Mouse (Mus musculus): Measurements from ENCODE around the gene Cdkl3. TPM values are rescaled to one million over a fixed set of nuclear protein-coding genes. Genes with fewer than 3 reads are reported as not detected.
A peak's percentile ranks its signal among the peaks of the same experiment; 100 is the strongest.

Gene Cdkl3
- total and polyA plus RNA-seq, 2 experiments from 2014 or later = 12.7 to 37.6 TPM

DNA sequence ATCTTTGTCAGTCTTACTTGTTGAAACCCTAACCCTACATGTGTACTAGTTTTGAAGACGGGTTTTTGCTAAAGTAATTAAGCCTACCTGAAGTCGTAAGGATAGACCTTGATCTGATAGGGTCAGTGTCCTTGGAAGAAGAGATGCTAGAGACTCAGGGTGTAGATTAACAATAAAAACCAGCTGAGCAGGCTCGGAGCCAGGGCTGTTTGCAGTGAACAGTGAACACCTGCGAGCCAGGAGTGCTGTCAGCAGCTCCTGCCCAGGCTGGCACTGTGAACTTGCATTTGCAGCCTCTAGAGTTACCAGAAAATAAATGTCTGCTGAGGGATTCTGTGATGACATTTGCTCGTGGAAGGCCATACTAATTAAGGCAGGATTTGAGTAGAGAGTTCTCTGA is 55.0 kb downstream of the Cdkl3 start:
- Histone ChIP-seq H3K36me3 (ENCODE audit: insufficient read depth, low read length) (no peaks in the 10 kb centered on the region), H3K27me3 (ENCODE audit: insufficient read depth, low read length) (no peaks in the 10 kb centered on the region), H3K4me1 (ENCODE audit: insufficient read depth, low read length) (no peaks in the 10 kb centered on the region), H3K9ac (replicated peaks; ENCODE audit: low read length) (no peak overlapping the region), H3K27ac (no peak overlapping the region), H3K4me2 (ENCODE audit: low read depth, low read length) (no peak overlapping the region), H3K9me3 (ENCODE audit: low read length) (no peaks in the 10 kb centered on the region), H3K4me3 (ENCODE audit: low read length) (no peak overlapping the region)
- ATAC-seq = no peak
- 69% methylated on average over 5 of the region's 5 CpGs for WGBS
- no peak for TF ChIP-seq CTCF (IDR thresholded peaks at IDR 0.05; ENCODE audit: low read depth)
- DNase-seq (ENCODE audit: low spot score) = no peak

DNA sequence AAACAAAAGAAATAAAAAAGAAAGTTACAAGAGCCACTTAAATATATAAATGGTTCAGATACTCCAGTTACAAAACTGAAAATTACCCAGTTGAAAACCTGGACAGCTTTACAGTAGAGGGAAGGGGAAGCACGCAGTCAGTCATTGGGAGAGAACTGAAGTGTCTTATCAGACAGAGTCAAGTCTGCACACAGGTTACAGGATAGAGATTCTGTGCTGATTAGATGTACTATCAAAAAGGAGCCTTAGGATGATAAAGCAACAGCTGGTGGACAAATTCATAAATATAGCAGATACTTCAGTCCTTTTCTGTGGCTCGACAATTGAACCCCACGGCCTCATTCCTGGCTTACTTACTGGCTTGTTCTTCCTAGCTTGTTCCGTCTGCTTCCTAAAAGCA is 56.3 kb downstream of the Cdkl3 start:
- Histone ChIP-seq H3K36me3 (ENCODE audit: insufficient read depth, low read length) (no peaks in the 10 kb centered on the region), H3K4me3 (ENCODE audit: low read length) (no peak overlapping the region), H3K4me1 (ENCODE audit: insufficient read depth, low read length) (no peaks in the 10 kb centered on the region), H3K27ac (no peak overlapping the region), H3K4me2 (ENCODE audit: low read depth, low read length) (no peak overlapping the region), H3K9me3 (ENCODE audit: low read length) (no peaks in the 10 kb centered on the region), H3K27me3 (ENCODE audit: insufficient read depth, low read length) (no peaks in the 10 kb centered on the region), H3K9ac (replicated peaks; ENCODE audit: low read length) (no peak overlapping the region)
- WGBS = 91% methylated on average over 4 of the region's 4 CpGs
- ATAC-seq (no peak), DNase-seq (ENCODE audit: low spot score) (no peak)
- TF ChIP-seq CTCF (IDR thresholded peaks at IDR 0.05; ENCODE audit: low read depth) = no peak

DNA sequence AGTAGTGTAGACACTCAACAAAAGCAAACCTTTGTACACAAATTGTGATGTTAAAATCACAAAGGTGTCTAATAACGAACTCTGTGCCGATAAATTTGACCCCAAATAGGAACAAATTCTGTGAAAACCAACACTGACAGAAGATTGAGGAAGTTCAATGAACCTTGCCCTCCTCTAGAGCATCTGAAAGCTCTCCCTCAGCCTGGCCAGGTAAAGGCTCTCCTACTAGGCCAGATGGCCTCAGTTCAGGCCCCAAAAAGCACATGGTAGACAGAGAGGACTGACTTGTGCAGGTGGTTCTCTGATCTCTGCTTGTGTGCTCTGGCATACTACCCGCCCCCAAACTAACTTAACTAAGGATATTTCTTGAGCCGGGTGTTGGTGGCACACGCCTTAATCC is 58.4 kb downstream of the Cdkl3 start:
- Histone ChIP-seq H3K9me3 (ENCODE audit: low read length) (no peaks in the 10 kb centered on the region), H3K4me1 (ENCODE audit: insufficient read depth, low read length) (no peaks in the 10 kb centered on the region), H3K9ac (replicated peaks; ENCODE audit: low read length) (no peak overlapping the region), H3K4me2 (ENCODE audit: low read depth, low read length) (no peak overlapping the region), H3K36me3 (ENCODE audit: insufficient read depth, low read length) (no peaks in the 10 kb centered on the region), H3K27ac (no peak overlapping the region), H3K27me3 (ENCODE audit: insufficient read depth, low read length) (no peaks in the 10 kb centered on the region), H3K4me3 (ENCODE audit: low read length) (no peak overlapping the region)
- ATAC-seq (no peak), DNase-seq (ENCODE audit: low spot score) (no peak)
- 96% methylated on average over 5 of the region's 5 CpGs for WGBS
- TF ChIP-seq CTCF (IDR thresholded peaks at IDR 0.05; ENCODE audit: low read depth) = no peak

DNA sequence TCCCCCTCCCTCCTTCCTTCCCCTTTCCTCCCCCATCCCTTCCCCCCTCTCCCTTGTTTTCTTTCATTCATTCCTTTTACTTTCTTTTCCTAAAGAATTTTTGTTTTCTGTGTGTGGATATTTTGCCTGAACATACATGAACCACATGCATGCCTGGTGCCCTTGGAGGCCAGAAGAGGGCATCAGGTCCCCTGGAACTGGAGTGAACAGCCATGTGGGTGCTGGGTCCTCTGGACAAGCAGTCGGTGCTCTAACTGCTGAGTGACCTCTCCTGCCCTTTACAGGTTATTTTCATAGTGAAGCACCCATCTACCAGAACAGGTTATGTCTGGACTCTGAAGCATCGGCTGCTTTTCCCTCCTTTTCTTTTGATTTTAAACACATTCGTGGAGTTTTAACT is 60.4 kb downstream of the Cdkl3 start:
- H3K4me1 ChIP-seq (ENCODE audit: insufficient read depth, low read length) = no peaks in the 10 kb centered on the region
- no peak overlapping the region for H3K9ac ChIP-seq (replicated peaks; ENCODE audit: low read length)
- H3K4me2 ChIP-seq (ENCODE audit: low read depth, low read length) = no peak overlapping the region
- no peak overlapping the region for H3K4me3 ChIP-seq (ENCODE audit: low read length)
- H3K27ac ChIP-seq = no peak overlapping the region
- no peaks in the 10 kb centered on the region for H3K9me3 ChIP-seq (ENCODE audit: low read length)
- peak; percentile 40; the same call in 1 of the 2 replicates for TF ChIP-seq CTCF (IDR thresholded peaks at IDR 0.05; ENCODE audit: low read depth)
- 56% methylated on average over 3 of the region's 3 CpGs for WGBS
- no peaks in the 10 kb centered on the region for H3K27me3 ChIP-seq (ENCODE audit: insufficient read depth, low read length)
- H3K36me3 ChIP-seq (ENCODE audit: insufficient read depth, low read length) = no peaks in the 10 kb centered on the region
- DNase-seq (ENCODE audit: low spot score) = no peak
- ATAC-seq = no peak

DNA sequence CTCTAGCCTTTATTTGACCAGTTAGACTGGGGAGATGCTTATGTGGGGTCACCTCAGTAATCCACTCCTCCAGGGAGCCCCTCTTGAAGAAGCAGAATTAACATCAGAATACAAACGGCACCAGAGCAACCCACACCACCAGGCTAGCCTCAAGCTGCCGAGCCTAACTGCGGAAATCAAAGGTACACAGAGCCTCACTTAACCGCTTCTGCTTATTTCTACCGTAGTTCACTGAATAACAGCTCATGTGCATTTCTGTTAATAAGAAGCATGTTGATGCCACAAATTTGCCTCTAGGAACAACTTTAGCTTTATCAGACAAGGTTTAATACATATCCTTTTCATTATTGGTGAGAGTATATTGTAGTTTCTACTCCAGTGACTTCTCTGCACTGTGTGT is 61.8 kb downstream of the Cdkl3 start:
- no peaks in the 10 kb centered on the region for H3K27me3 ChIP-seq (ENCODE audit: insufficient read depth, low read length)
- no peak for TF ChIP-seq CTCF (IDR thresholded peaks at IDR 0.05; ENCODE audit: low read depth)
- no peak for DNase-seq (ENCODE audit: low spot score)

DNA sequence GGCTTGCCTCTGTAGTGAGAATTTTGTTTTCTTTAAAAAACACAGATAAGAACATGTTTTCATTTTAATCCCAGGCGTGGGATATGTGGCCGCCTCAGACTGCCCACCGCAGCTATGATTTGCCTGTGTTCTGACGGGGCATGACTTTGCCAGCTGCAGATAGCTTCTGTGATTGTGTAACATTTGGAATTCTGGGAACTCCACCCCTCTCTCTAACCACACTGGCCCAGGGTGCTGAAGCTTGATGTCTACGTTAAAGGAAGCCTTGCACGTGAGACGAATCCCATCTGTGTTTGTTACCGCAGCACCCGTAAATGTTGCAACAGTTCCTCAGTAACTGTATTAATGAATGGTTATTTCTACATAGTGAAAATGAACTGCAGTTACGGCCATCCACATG is 67.7 kb downstream of the Cdkl3 start:
- Histone ChIP-seq H3K4me3 (ENCODE audit: low read length) (no peak overlapping the region), H3K27me3 (ENCODE audit: insufficient read depth, low read length) (no peaks in the 10 kb centered on the region), H3K36me3 (ENCODE audit: insufficient read depth, low read length) (no peaks in the 10 kb centered on the region), H3K9me3 (ENCODE audit: low read length) (no peaks in the 10 kb centered on the region), H3K27ac (no peak overlapping the region), H3K4me2 (ENCODE audit: low read depth, low read length) (no peak overlapping the region), H3K9ac (replicated peaks; ENCODE audit: low read length) (no peak overlapping the region), H3K4me1 (ENCODE audit: insufficient read depth, low read length) (no peaks in the 10 kb centered on the region)
- TF ChIP-seq CTCF (IDR thresholded peaks at IDR 0.05; ENCODE audit: low read depth) = no peak
- ATAC-seq = no peak
- 89% methylated on average over 10 of the region's 10 CpGs for WGBS
- no peak for DNase-seq (ENCODE audit: low spot score)

More for the DNA sequence above, 61.8 kb downstream of the Cdkl3 start:
- Histone ChIP-seq H3K4me1 (ENCODE audit: insufficient read depth, low read length) (no peaks in the 10 kb centered on the region), H3K27ac (no peak overlapping the region), H3K4me3 (ENCODE audit: low read length) (no peak overlapping the region), H3K9ac (replicated peaks; ENCODE audit: low read length) (no peak overlapping the region), H3K4me2 (ENCODE audit: low read depth, low read length) (no peak overlapping the region), H3K9me3 (ENCODE audit: low read length) (no peaks in the 10 kb centered on the region), H3K36me3 (ENCODE audit: insufficient read depth, low read length) (no peaks in the 10 kb centered on the region)
- 15% methylated on average over 5 of the region's 5 CpGs for WGBS
- ATAC-seq = no peak

DNA sequence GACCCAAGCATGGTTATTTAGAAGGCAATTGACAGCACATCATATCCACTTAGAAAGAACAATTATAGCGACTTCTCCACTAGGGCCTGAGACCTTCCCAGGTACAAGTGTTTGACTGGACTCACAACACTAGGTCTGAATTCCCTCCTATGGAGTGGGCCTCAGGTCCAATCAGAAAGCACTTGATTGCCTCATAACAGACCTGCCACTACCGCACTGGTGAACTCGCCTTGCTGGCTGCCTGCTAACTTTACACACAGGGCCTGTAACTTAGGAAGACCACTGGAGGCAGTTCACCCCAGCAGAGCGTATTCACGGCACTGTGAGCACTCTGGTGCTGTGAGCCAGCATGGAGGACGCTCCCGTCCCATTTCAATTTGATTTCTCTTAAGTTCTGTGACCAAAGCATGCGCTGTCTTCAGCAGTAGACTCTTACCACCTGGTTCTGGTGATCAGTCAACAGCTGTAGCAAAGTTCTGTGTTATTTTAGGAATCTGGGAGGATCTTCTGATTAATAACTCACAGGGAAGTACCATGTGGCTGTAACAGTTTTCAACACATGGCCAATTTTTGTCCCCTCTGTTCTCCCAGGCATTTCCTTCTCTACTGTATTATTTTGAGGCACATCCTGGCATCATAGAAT is 69.6 kb downstream of the Cdkl3 start:
- no peaks in the 10 kb centered on the region for H3K9me3 ChIP-seq (ENCODE audit: low read length)
- WGBS = 84% methylated on average over 8 of the region's 8 CpGs
- no peak overlapping the region for H3K9ac ChIP-seq (replicated peaks; ENCODE audit: low read length)
- DNase-seq (ENCODE audit: low spot score) = no peak
- no peak overlapping the region for H3K4me2 ChIP-seq (ENCODE audit: low read depth, low read length)
- no peak overlapping the region for H3K4me3 ChIP-seq (ENCODE audit: low read length)
- no peaks in the 10 kb centered on the region for H3K4me1 ChIP-seq (ENCODE audit: insufficient read depth, low read length)
- ATAC-seq = no peak
- no peaks in the 10 kb centered on the region for H3K36me3 ChIP-seq (ENCODE audit: insufficient read depth, low read length)
- H3K27ac ChIP-seq = no peak overlapping the region
- TF ChIP-seq CTCF (IDR thresholded peaks at IDR 0.05; ENCODE audit: low read depth) = no peak
- no peaks in the 10 kb centered on the region for H3K27me3 ChIP-seq (ENCODE audit: insufficient read depth, low read length)

Data from hindbrain, postnatal 0 days (tissue).